Mouse (Mus musculus) forebrain, embryonic 11.5 days (tissue): ENCODE data around the gene Pyroxd2. TPM values are rescaled to one million over a fixed set of nuclear protein-coding genes. Genes with fewer than 3 reads are reported as not detected.

ENCODE experiments used
- ATAC-seq: fragments of 200-750 bp; cut with Nextera tagmentation; replicated peaks from 2 replicates; pipeline ENCODE4 v1.8.0; 2017; ENCODE audit warnings: moderate TSS enrichment; ENCODE audit not compliant: low FRiP score
- DNase-seq: peaks from one replicate; pipeline ENCODE4 v3.0.0-alpha.2; 2017; ENCODE audit warnings: low spot score
- H3K27ac ChIP-seq: fragments of 300-500 bp; sonication (generic); 2 replicates; pipeline ENCODE4 v1.5.1; 2014; ENCODE audit warnings: low read depth, low read length
- H3K27me3 ChIP-seq: fragments of 300-500 bp; sonication (generic); 2 replicates; pipeline ENCODE4 v1.6.1; 2014; ENCODE audit warnings: mild to moderate bottlenecking, low read length, mixed read lengths; ENCODE audit not compliant: control insufficient read depth, insufficient read depth
- H3K36me3 ChIP-seq: fragments of 300-500 bp; sonication (generic); 2 replicates; pipeline ENCODE4 v1.6.1; 2014; ENCODE audit warnings: mild to moderate bottlenecking, low read length, moderate library complexity, mixed read lengths; ENCODE audit not compliant: control insufficient read depth, insufficient read depth
- H3K4me1 ChIP-seq: fragments of 300-500 bp; sonication (generic); replicated peaks from 2 replicates; pipeline ENCODE4 v1.6.1; 2014; ENCODE audit warnings: low read length, mixed read lengths; ENCODE audit not compliant: control insufficient read depth, insufficient read depth
- H3K4me2 ChIP-seq: fragments of 300-500 bp; sonication (generic); 2 replicates; pipeline ENCODE4 v1.6.1; 2014; ENCODE audit warnings: low read depth, mild to moderate bottlenecking, low read length, moderate library complexity, mixed read lengths; ENCODE audit not compliant: severe bottlenecking
- H3K4me3 ChIP-seq: fragments of 300-500 bp; sonication (generic); 2 replicates; pipeline ENCODE4 v1.5.1; 2014; ENCODE audit warnings: low read depth, low read length
- H3K9ac ChIP-seq: fragments of 300-500 bp; sonication (generic); 2 replicates; pipeline ENCODE4 v1.6.1; 2014; ENCODE audit warnings: low read length
- H3K9me3 ChIP-seq: fragments of 300-500 bp; sonication (generic); 2 replicates; pipeline ENCODE4 v1.6.1; 2016; ENCODE audit warnings: low read length, mixed read lengths; ENCODE audit not compliant: control insufficient read depth
- WGBS: fragments of 180-500 bp; shearing (Covaris S2); extraction: QIAGEN DNeasy Blood & Tissue Kit; methylation state at CpG from one replicate; pipeline ENCODE4 v1.1.7; 2014; 5-methylcytosine and 5-hydroxymethylcytosine counted together
- polyA plus RNA-seq: library from polyadenylated mRNA; unstranded; fragments of >200 nt; fragmentation: Nextera tagmentation; extraction: Ambion mirVana; gene quantifications from 2 replicates; pipeline ENCODE4 v1.2.1, GENCODE M21; 2014

Gene Pyroxd2
- polyA plus RNA-seq, 1 experiment from 2014 or later: 0.53 TPM

GRCm38 (mm10) chr19:42779531-42780155 lies 27.1 kb upstream of the Pyroxd2 start, which contains the start of gene Hps1:
TSS of gene Hps1 (minus strand) at chr19:42779978.
- WGBS: under 1% methylated on average over 43 of the region's 43 CpGs
- Histone ChIP-seq H3K36me3 (no peaks in the 10 kb centered on the region), H3K4me3 (peak within 1 kb of the TSS; percentile 62), H3K27ac (0 out of 2 replicates have a peak within 1 kb of the TSS, but pooled peaks have one; percentile 37), H3K27me3 (no peaks in the 10 kb centered on the region), H3K4me2 (peak within 1 kb of the TSS; percentile 46), H3K9ac (peak within 1 kb of the TSS; percentile 73), H3K4me1 (0 out of 2 replicates have a peak, but pooled peaks cover 4% of the 10 kb centered on the region), H3K9me3 (no peaks in the 10 kb centered on the region)
- ATAC-seq: peak; percentile 98
- DNase-seq: peak; percentile 92

DNA sequence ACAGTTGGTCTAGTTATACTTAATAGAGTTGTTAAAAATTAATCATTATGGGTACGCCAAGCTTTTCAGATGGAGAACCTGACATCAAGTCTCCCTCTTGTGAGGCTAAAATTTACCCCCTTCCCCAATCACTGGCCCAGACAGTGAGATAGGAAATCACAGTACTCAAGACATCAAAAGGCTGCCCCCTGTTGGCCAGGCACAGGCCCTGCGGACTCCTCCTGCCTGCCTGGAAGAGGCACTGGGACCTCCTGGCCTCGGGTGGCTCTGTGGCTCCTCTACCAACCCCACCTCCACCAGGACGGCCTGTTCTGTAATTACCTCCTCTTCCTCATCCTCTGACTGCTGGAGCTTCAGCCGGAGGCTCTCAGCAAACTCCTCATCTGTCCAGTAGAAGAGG lies 25.2 kb upstream of the Pyroxd2 start:
- no peak overlapping the region for H3K9ac ChIP-seq
- no peaks in the 10 kb centered on the region for H3K9me3 ChIP-seq
- H3K4me3 ChIP-seq: no peak overlapping the region
- WGBS: 83% methylated on average over 5 of the region's 5 CpGs
- 0 out of 2 replicates have a peak, but pooled peaks cover 2% of the 10 kb centered on the region for H3K4me1 ChIP-seq
- H3K27me3 ChIP-seq: no peaks in the 10 kb centered on the region
- ATAC-seq (no peak), DNase-seq (no peak)
- no peak overlapping the region for H3K27ac ChIP-seq
- H3K36me3 ChIP-seq: no peaks in the 10 kb centered on the region
- H3K4me2 ChIP-seq: no peak overlapping the region

DNA sequence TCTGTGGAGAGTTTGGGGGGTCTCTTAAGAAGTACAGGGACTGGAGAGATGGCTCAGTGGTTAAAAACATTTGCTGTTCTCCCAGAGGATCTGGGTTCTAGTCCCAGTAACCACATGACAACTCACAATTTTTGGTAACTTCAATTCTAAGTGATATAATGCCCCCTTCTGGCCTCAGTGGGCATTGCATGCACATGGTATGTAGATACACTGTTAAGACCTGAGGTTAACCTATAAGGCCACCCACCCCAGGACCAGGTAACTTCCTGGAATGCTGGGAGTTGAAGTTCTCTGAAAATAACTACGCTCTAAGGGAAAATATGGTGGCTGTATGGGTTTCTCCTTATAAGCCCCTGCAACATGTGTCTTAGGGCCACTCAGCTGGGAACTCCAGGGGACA lies 24.2 kb upstream of the Pyroxd2 start:
- Histone ChIP-seq H3K9me3 (no peaks in the 10 kb centered on the region), H3K27ac (no peak overlapping the region), H3K9ac (no peak overlapping the region), H3K27me3 (no peaks in the 10 kb centered on the region), H3K36me3 (no peaks in the 10 kb centered on the region), H3K4me2 (no peak overlapping the region), H3K4me1 (0 out of 2 replicates have a peak, but pooled peaks cover 2% of the 10 kb centered on the region), H3K4me3 (no peak overlapping the region)
- WGBS: 91% methylated on average over 1 of the region's 1 CpGs
- DNase-seq (no peak), ATAC-seq (no peak)

- DNase-seq: no peak
- H3K4me3 ChIP-seq: no peak overlapping the region
- H3K9me3 ChIP-seq: no peaks in the 10 kb centered on the region
- no peak overlapping the region for H3K4me2 ChIP-seq
- no peaks in the 10 kb centered on the region for H3K4me1 ChIP-seq
- no peak overlapping the region for H3K9ac ChIP-seq
- H3K36me3 ChIP-seq: no peaks in the 10 kb centered on the region
- no peak for ATAC-seq
- WGBS: 88% methylated on average over 23 of the region's 23 CpGs
- no peaks in the 10 kb centered on the region for H3K27me3 ChIP-seq
- no peak overlapping the region for H3K27ac ChIP-seq
Observed at GRCm38 (mm10) chr19:42770141-42770872, 17.7 kb upstream of the Pyroxd2 start.

DNA sequence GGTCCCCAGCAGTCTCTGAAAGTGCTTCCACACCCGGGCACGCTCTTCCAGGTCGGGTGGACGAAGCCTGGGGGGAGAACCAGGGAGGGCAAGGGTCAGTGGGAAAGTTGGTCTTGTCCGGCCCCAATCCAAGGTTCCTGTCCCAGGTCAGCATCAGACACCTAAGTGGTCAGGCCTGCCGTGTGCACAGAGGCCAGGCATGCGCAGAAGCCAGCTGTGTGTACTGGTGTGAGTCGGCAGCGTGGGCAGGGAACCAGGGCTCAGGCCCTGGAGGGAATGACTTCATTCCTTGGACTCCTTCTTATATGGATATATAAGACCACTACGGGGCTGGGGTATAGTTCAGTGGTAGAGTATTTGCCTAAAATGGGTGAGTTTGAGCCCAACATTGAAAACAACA lies 17.1 kb upstream of the Pyroxd2 start:
- Histone ChIP-seq H3K36me3 (no peaks in the 10 kb centered on the region), H3K4me1 (no peaks in the 10 kb centered on the region), H3K27me3 (no peaks in the 10 kb centered on the region), H3K27ac (no peak overlapping the region), H3K9me3 (no peaks in the 10 kb centered on the region), H3K4me2 (no peak overlapping the region), H3K4me3 (no peak overlapping the region), H3K9ac (no peak overlapping the region)
- no peak for DNase-seq
- WGBS: 93% methylated on average over 10 of the region's 10 CpGs
- no peak for ATAC-seq

GRCm38 (mm10) chr19:42767361-42767760 lies 14.8 kb upstream of the Pyroxd2 start:
- ATAC-seq: no peak
- 67% methylated on average over 8 of the region's 8 CpGs for WGBS
- DNase-seq: no peak
- no peak overlapping the region for H3K27ac ChIP-seq
- H3K4me2 ChIP-seq: no peak overlapping the region
- no peak overlapping the region for H3K9ac ChIP-seq
- no peaks in the 10 kb centered on the region for H3K27me3 ChIP-seq
- no peak overlapping the region for H3K4me3 ChIP-seq
- H3K9me3 ChIP-seq: no peaks in the 10 kb centered on the region
- no peaks in the 10 kb centered on the region for H3K36me3 ChIP-seq
- H3K4me1 ChIP-seq: no peaks in the 10 kb centered on the region; the same call in 1 of the 2 replicates

DNA sequence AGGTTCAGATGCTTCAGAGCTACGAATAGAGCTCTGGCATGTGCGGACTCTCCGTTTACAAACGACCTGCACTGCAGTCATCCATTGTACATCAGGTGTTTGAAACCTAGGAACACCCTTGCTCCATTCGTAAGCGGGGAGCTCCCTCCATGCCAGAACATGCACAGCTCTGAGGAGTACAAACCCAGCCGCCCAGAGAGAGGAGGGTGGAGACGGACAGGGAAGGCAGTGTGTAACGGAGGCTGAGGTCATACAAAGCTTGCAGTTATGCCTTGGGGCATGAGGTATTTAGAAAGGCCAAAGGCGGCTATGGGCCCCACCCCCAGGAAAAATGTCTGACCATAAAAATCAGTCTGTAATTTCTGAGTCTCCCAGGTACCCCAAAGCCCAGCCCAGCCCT lies 11.8 kb upstream of the Pyroxd2 start:
- Histone ChIP-seq H3K4me1 (no peaks in the 10 kb centered on the region; the same call in 1 of the 2 replicates), H3K27me3 (no peaks in the 10 kb centered on the region), H3K9me3 (no peaks in the 10 kb centered on the region), H3K36me3 (no peaks in the 10 kb centered on the region), H3K9ac (no peak overlapping the region), H3K27ac (no peak overlapping the region), H3K4me2 (no peak overlapping the region), H3K4me3 (no peak overlapping the region)
- no peak for DNase-seq
- ATAC-seq: no peak
- 77% methylated on average over 10 of the region's 10 CpGs for WGBS

GRCm38 (mm10) chr19:42756671-42757070 lies 4.1 kb upstream of the Pyroxd2 start:
- no peaks in the 10 kb centered on the region for H3K9me3 ChIP-seq
- no peak overlapping the region for H3K4me2 ChIP-seq
- ATAC-seq (no peak), DNase-seq (no peak)
- no peak overlapping the region for H3K9ac ChIP-seq
- H3K27me3 ChIP-seq: no peaks in the 10 kb centered on the region
- no peak overlapping the region for H3K4me3 ChIP-seq
- H3K27ac ChIP-seq: no peak overlapping the region
- 87% methylated on average over 6 of the region's 6 CpGs for WGBS
- H3K4me1 ChIP-seq: peaks cover 8% of the 10 kb centered on the region
- H3K36me3 ChIP-seq: no peaks in the 10 kb centered on the region
